ENCODE assay signal across 12 mouse cellular contexts in the genomic region with DNA sequence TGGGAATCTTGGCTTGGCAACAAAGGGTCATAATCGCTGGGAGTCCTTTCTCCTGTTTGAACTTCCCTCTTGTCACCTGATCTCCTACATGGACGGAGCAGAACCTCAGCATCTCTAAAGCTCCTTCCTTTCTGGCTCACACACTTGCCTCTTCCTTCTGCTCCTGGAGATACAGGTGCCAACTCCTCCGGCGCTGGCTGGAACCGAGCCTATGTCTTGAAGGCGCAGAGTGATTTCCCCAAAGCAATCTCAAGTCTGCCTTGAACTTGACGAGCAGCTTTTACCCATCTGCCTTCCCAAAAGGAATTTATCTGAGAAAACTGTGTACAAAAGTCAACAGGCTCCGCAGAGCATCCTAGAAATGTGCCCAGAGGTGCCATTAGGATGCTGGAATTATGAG.
"Had no signal": no experiment of that assay in that cellular context is flagged by ENCODE, and none has a peak within 500 bp of the region (broad histone marks: within the 10 kb centered on the region; RNA-seq: fewer than 3 reads in every experiment).

No protein-coding gene starts in this region.

- H3K36me3 ChIP-seq: intestine, embryonic 15.5 days; limb, embryonic 12.5 days; liver, embryonic 13.5 days; stomach, embryonic 15.5 days had no signal

- H3K27me3 ChIP-seq: intestine, embryonic 15.5 days; liver, embryonic 13.5 days; stomach, embryonic 15.5 days had no signal

- H3K4me2 ChIP-seq: intestine, embryonic 15.5 days; limb, embryonic 12.5 days; liver, embryonic 13.5 days had no signal

- DNase-seq: kidney, adult 18-20 months; kidney, postnatal 25 days; liver; liver, embryonic 13.5 days; liver, postnatal 0 days; lung, postnatal 36 days; right cerebral cortex, postnatal 14 days; thymus, adult 2 months; thymus, postnatal 25 days had no signal

- H3K27ac ChIP-seq: intestine, embryonic 15.5 days; limb, embryonic 12.5 days; liver, embryonic 13.5 days; stomach, embryonic 15.5 days had no signal

- H3K9ac ChIP-seq: intestine, embryonic 15.5 days; limb, embryonic 12.5 days; liver, embryonic 13.5 days; liver, postnatal 0 days; stomach, embryonic 15.5 days had no signal

- H3K4me3 ChIP-seq: intestine, embryonic 15.5 days; limb, embryonic 12.5 days; liver, embryonic 13.5 days; stomach, embryonic 15.5 days had no signal

- H3K4me1 ChIP-seq: intestine, embryonic 15.5 days; liver, embryonic 13.5 days had no signal

- H3K9me3 ChIP-seq: intestine, embryonic 15.5 days; limb, embryonic 12.5 days; liver, embryonic 13.5 days; stomach, embryonic 15.5 days had no signal

- ATAC-seq: intestine, embryonic 15.5 days; liver, postnatal 0 days had no signal
